Comparison of ENCODE assay signal across 9 mouse cellular contexts in the genomic region with DNA sequence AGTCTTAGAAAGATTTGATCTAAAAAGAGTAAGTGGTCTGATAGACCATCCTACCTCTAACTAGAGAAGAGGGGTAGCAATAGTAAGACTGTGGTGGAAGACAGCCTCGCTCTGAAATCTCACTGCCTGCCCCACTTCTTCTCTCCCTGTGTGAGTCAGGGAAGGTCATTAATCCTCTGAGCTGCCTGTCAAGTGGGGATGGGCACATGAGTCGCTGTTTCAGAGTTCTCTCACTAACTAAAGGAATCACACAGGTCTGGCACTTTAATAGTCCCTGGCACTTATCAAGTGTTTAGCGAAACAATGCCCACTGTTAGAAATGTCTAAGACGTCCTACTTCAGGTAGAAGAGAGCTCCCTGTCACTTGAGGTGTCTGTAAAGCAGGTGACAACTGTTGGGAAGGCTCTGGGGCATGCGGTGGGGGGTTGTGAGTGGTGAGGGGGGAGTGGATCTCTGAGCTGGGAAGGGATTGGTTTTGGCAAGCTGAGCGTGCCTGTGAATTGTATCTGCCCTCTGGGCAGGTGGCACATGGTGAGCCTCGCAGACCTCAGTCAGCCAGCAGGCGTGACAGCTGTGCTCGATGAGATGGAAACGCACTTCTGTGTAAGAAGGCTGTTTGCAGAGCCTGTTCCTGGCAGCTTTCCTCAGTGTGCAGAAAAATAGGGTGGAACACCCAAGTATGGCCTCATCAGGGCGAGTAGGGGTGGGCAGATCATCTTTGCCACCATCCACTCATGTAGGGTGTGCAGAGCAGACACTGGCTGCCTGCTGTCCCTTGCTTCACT. TPM values are rescaled to one million over a fixed set of nuclear protein-coding genes. Genes with fewer than 3 reads are reported as not detected.
DNase-seq lines count a peak whose midpoint lies in the region; ATAC-seq lines count a peak whose summit lies in the region.
"Had no signal": no experiment of that assay in that cellular context is flagged by ENCODE, and none has a peak within 500 bp of the region (broad histone marks: within the 10 kb centered on the region; RNA-seq: fewer than 3 reads in every experiment).

No protein-coding gene starts in this region.

- intact Hi-C loops in heart, postnatal 25 days (cut with DNase I), result no loop called here

- no peaks in the 10 kb centered on the region for H3K27me3 ChIP-seq in forebrain, embryonic 15.5 days
- no peaks in the 10 kb centered on the region for H3K27me3 ChIP-seq in midbrain, embryonic 14.5 days (ENCODE audit: control insufficient read depth, insufficient read depth, low read length)
- H3K27me3 ChIP-seq: stomach, embryonic 15.5 days had no signal

- no peak overlapping the region for H3K9ac ChIP-seq in forebrain, embryonic 15.5 days (replicated peaks)
- H3K9ac ChIP-seq in midbrain, embryonic 14.5 days (replicated peaks; ENCODE audit: low read length), result no peak overlapping the region
- H3K9ac ChIP-seq: stomach, embryonic 15.5 days had no signal

- no peaks in the 10 kb centered on the region for H3K36me3 ChIP-seq in forebrain, embryonic 15.5 days
- H3K36me3 ChIP-seq in midbrain, embryonic 14.5 days (ENCODE audit: control insufficient read depth, insufficient read depth, low read length), result no peaks in the 10 kb centered on the region
- H3K36me3 ChIP-seq: stomach, embryonic 15.5 days had no signal

- H3K4me3 ChIP-seq in forebrain, embryonic 15.5 days, result no peak overlapping the region
- H3K4me3 ChIP-seq in midbrain, embryonic 14.5 days (replicated peaks; ENCODE audit: low read depth, low read length), result no peak overlapping the region
- H3K4me3 ChIP-seq: stomach, embryonic 15.5 days had no signal

- WGBS in forebrain, embryonic 15.5 days, result 30% methylated on average over 11 of the region's 11 CpGs
- 33% methylated on average over 11 of the region's 11 CpGs for WGBS in midbrain, embryonic 14.5 days

- H3K9me3 ChIP-seq in forebrain, embryonic 15.5 days, result no peaks in the 10 kb centered on the region
- no peaks in the 10 kb centered on the region for H3K9me3 ChIP-seq in midbrain, embryonic 14.5 days (ENCODE audit: control insufficient read depth, low read length)
- H3K9me3 ChIP-seq: stomach, embryonic 15.5 days had no signal

- H3K4me1 ChIP-seq in forebrain, embryonic 15.5 days, result peaks cover 46% of the 10 kb centered on the region
- peaks cover 3% of the 10 kb centered on the region; the same call in 1 of the 2 replicates for H3K4me1 ChIP-seq in midbrain, embryonic 14.5 days (ENCODE audit: control insufficient read depth, insufficient read depth, low read length)

- H3K27ac ChIP-seq in forebrain, embryonic 15.5 days (replicated peaks), result peak overlapping the region; percentile 84
- H3K27ac ChIP-seq in midbrain, embryonic 14.5 days (replicated peaks; ENCODE audit: low read depth, low read length), result peak overlapping the region; percentile 15; the same call in 1 of the 2 replicates
- H3K27ac ChIP-seq: stomach, embryonic 15.5 days had no signal

- ATAC-seq in forebrain, embryonic 15.5 days (replicated peaks), result peak; percentile 75
- peak; percentile 28 for ATAC-seq in midbrain, embryonic 14.5 days (ENCODE audit: low FRiP score, low TSS enrichment)
- no peak for ATAC-seq in activated CD4-positive, CD25-positive, alpha-beta regulatory T cell, adult 4 months

- DNase-seq in adrenal gland, postnatal 36 days, result peak; percentile 38 to 49
- no peak for DNase-seq in adrenal gland, postnatal 25 days
- DNase-seq in A20 (ENCODE audit: low read depth, low spot score), result peak; percentile 79
- DNase-seq in midbrain, embryonic 14.5 days, result peak; percentile 69
- DNase-seq in lung, postnatal 14 days, result no peak
- DNase-seq in heart, postnatal 25 days (ENCODE audit: low spot score), result no peak

- no peak overlapping the region for H3K4me2 ChIP-seq in forebrain, embryonic 15.5 days (replicated peaks)
- no peak overlapping the region for H3K4me2 ChIP-seq in midbrain, embryonic 14.5 days (ENCODE audit: low read length)
- H3K4me2 ChIP-seq: stomach, embryonic 15.5 days had no signal

RNA-seq across cellular contexts. Expression of a gene that starts 57.9 kb away (rescaled TPM):
- total RNA-seq in adrenal gland, postnatal 36 days (2021), result 1 to 10 TPM; 2.6 to 3.1 TPM
- total RNA-seq in adrenal gland, postnatal 25 days (2021), result 3.0 and 4.9 TPM in 2 replicates
- 0.93 and 1.5 TPM in 2 replicates for polyA plus RNA-seq in forebrain, embryonic 15.5 days (2015; fragmentation: Nextera tagmentation; extraction: Ambion mirVana)
- 0.19 and 2.9 TPM in 2 replicates for polyA plus RNA-seq in midbrain, embryonic 14.5 days (2014; fragmentation: Nextera tagmentation; extraction: Ambion mirVana)
- total RNA-seq in heart, postnatal 25 days (2021), result 1 to 10 TPM; 3.9 to 6.0 TPM
- not detected for polyA plus RNA-seq in activated CD4-positive, CD25-positive, alpha-beta regulatory T cell, adult 4 months (2017; shearing (Covaris generic))

Comparison
In these comparisons a context has a peak if more than half of its experiments do, and no peak if none do; other contexts are left out.
1. DNase-seq: peak in adrenal gland, postnatal 36 days (2 of 2), A20 (single experiment) and midbrain, embryonic 14.5 days (single experiment); none in adrenal gland, postnatal 25 days (single experiment), lung, postnatal 14 days (single experiment) and heart, postnatal 25 days (single experiment).